Mouse (Mus musculus): Measurements from ENCODE around the gene Cyct.

Gene Cyct

DNA sequence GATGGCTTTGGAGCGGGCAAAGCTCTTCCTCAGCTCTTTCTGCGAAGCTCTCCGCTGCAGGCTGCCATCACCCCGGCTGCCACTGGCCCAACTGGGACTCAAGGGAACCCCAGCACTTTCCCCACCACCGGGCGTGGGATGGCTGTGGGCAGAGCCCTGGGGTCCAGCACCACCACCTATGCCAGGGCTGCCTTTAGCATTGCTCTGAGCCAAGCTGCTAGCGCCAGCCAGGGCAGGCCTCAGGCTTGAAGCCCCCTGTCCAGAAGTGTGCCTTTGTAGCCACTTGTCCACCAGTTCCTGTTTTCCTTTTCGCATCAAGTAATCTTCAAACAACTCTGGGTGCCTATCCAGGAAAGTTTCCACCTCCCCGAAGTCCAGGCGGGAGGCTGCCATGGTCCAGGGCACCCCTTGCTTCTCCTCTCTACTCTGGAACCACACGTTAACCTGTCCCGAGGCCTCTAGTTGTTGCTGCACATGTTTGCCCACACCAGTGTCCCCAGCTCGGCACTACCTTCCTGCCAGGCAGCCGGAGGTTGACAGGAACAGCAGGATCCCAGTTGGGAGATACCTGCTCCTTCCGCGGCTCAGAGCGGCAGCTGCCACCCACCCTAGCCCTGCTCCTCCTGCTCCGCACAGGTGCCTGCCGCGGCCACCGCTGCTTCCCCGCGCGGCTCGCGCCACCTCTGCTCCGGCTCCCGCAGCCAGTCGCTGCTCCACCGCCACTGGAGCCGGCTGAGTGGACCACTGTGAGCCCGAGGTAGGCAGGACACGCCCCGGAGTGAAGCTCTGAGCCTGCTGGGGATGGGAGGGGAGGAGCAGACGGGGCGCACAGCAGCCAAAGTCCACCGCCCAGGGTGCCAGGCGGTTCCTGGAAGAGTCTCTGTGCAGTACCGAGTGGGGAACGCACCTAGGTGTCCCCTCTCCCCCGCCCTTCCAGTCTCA lies 21.8 kb downstream of the Cyct start, which contains the start of gene Pde11a:
Gene Pde11a, minus strand, starts transcription at position 560 of the 942 bp plus-strand sequence.
- intact Hi-C loops (cut with DNase I) = no loop called here

DNA sequence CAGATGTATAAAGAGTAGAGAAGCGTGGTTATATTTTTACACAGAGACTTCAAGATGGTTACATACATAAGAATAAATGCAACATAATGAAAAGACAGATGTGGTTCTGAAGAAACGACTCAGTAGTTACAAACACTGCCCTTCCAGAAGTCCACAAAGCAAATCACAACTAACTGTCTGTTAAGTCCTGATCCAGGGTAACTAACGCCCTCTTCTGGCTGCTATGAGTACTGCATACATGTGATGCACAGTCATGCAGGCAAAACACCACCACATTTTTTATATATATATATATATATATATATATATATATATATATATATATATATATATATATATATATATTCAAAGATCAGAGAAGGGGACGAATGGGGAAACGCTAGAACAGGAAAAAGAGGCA lies 25.7 kb downstream of the Cyct start:
- intact Hi-C loops (cut with DNase I) = no loop called here

GRCm38 (mm10) chr2:76332161-76332805 lies 28.0 kb downstream of the Cyct start:
- intact Hi-C loops (cut with DNase I) = no loop called here

- intact Hi-C loops (cut with DNase I) = no loop called here
Measured at GRCm38 (mm10) chr2:76330081-76330480, 30.2 kb downstream of the Cyct start.

- intact Hi-C loops (cut with DNase I) = no loop called here
Measured at GRCm38 (mm10) chr2:76326161-76326560, 34.1 kb downstream of the Cyct start.

GRCm38 (mm10) chr2:76324463-76324862 lies 35.8 kb downstream of the Cyct start:
- intact Hi-C loops (cut with DNase I) = no loop called here

DNA sequence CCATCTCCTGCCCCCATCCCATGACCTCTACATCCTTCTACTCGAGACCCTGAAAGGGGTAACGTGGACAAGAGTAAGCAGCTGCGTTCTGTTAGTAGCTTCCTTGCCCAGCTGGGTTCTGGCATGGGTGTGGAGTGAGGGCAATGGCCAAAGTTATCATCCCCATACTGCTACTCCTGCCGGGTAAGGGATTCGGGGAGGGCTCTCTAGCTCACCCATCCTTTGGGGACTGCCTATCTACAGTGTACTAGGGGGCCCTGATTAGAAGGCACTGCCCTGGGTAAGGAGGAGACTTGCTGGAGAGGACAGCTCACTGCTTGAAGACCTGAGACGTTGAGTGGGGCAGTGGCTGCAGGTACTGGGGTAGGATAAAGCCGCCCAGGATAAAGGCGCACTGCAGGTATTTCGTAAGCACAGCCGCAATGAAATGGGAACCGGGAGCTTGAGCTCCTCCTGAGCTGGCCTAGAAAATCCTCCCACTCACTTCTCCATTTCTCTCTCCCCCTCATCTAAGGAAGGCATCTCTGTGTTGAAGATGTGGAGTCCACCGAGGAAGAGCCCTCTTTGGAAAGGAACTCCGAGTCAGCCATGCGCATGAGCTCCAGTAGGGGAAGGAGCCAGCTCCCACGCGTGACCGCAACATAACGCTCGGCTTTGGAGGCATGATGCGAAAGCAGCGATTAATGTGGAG lies 36.9 kb downstream of the Cyct start:
- intact Hi-C loops (cut with DNase I) = no loop called here

DNA sequence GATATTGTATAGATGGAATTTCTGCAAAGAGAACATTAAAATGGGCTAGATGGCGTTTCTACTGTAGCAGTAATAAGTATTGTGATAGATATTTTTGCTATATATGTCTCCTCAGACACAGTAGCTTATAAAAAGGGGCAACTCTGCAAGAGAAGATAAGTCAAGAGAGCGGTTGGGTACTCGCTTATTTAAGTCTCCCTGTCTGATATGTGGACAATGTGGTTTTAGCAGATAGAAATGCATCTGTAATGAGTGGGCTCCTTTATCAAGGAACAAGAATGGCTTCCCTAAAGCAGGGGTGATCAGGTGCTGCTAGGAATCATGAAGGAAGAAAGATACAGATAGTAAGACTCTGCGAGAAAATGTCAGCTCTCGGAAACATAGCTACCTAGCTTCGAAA lies 39.9 kb downstream of the Cyct start:
- intact Hi-C loops (cut with DNase I) = no loop called here

DNA sequence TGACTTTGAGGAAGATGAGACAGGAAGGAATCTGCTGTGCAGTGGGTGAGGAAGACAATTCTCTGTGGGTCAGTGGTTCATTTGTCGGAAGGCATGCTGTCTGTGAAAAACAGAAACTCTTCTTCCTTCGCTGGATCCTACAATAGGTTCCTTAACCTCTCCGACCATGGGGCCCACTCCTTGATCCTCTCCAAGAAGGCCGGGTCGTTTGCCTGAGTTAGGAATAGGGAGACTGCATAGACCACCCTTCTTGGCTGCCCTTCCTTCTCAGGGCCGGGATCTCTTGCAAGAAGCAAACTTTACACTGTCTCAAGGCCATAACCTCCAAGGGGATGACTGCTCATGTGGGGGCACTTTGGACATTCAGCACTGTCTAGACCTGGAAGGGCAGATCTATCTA lies 41.0 kb downstream of the Cyct start:
- intact Hi-C loops (cut with DNase I) = no loop called here

Small RNA genes lying within 50 kb of the gene (microRNA-seq; reads per million reads assigned to microRNA genes)
- gene Gm44337 = 0 reads per million in 2 experiments
